Mouse (Mus musculus) kidney, embryonic 15.5 days (tissue): ENCODE results near the gene Dock10. TPM values are rescaled to one million over a fixed set of nuclear protein-coding genes. Genes with fewer than 3 reads are reported as not detected.

Experiments
- ATAC-seq: fragments of 200-750 bp; cut with Nextera tagmentation; replicated peaks from 2 replicates; pipeline ENCODE4 v1.8.0; 2017; ENCODE audit warnings: moderate TSS enrichment; ENCODE audit not compliant: low FRiP score
- H3K27ac ChIP-seq: fragments of 300-500 bp; sonication (generic); 2 replicates; pipeline ENCODE4 v1.5.1; 2015; ENCODE audit warnings: mild to moderate bottlenecking, inconsistent platforms
- H3K27me3 ChIP-seq: fragments of 300-500 bp; sonication (generic); 2 replicates; pipeline ENCODE4 v1.6.1; 2015; ENCODE audit warnings: inconsistent platforms
- H3K36me3 ChIP-seq: fragments of 300-500 bp; sonication (generic); 2 replicates; pipeline ENCODE4 v1.6.1; 2015; ENCODE audit warnings: inconsistent platforms
- H3K4me1 ChIP-seq: fragments of 300-500 bp; sonication (generic); 2 replicates; pipeline ENCODE4 v1.6.1; 2015; ENCODE audit warnings: inconsistent platforms
- H3K4me2 ChIP-seq: fragments of 300-500 bp; sonication (generic); 2 replicates; pipeline ENCODE4 v1.6.1; 2015; ENCODE audit warnings: moderate library complexity, mild to moderate bottlenecking, inconsistent platforms
- H3K4me3 ChIP-seq: fragments of 300-500 bp; sonication (generic); replicated peaks from 2 replicates; pipeline ENCODE4 v1.5.1; 2015; ENCODE audit warnings: mild to moderate bottlenecking, inconsistent platforms
- H3K9ac ChIP-seq: fragments of 300-500 bp; sonication (generic); 2 replicates; pipeline ENCODE4 v1.6.1; 2015; ENCODE audit warnings: mild to moderate bottlenecking, inconsistent platforms
- H3K9me3 ChIP-seq: fragments of 300-500 bp; sonication (generic); replicated peaks from 2 replicates; pipeline ENCODE4 v1.6.1; 2016; ENCODE audit warnings: inconsistent platforms
- WGBS: fragments of 180-500 bp; shearing (Covaris S2); methylation state at CpG from one replicate; pipeline ENCODE4 v1.1.7; 2015; ENCODE audit warnings: mixed read lengths; 5-methylcytosine and 5-hydroxymethylcytosine counted together
- polyA plus RNA-seq: library from polyadenylated mRNA; unstranded; fragments of >200 nt; fragmentation: Nextera tagmentation; extraction: Ambion mirVana; gene quantifications from 2 replicates; pipeline ENCODE4 v1.2.1, GENCODE M21; 2015

The Dock10 gene
- polyA plus RNA-seq, 1 experiment from 2014 or later = 4.6 TPM

- no peak overlapping the region for H3K4me3 ChIP-seq
- no peak overlapping the region for H3K9ac ChIP-seq
- WGBS = 73% methylated on average over 5 of the region's 5 CpGs
- no peaks in the 10 kb centered on the region for H3K4me1 ChIP-seq
- no peak overlapping the region for H3K4me2 ChIP-seq
- no peak overlapping the region for H3K27ac ChIP-seq
- no peaks in the 10 kb centered on the region for H3K9me3 ChIP-seq
- no peaks in the 10 kb centered on the region for H3K36me3 ChIP-seq
- no peaks in the 10 kb centered on the region for H3K27me3 ChIP-seq
- no peak for ATAC-seq
Observed at GRCm38 (mm10) chr1:80483419-80483818, 274.9 kb downstream of the Dock10 start.

DNA sequence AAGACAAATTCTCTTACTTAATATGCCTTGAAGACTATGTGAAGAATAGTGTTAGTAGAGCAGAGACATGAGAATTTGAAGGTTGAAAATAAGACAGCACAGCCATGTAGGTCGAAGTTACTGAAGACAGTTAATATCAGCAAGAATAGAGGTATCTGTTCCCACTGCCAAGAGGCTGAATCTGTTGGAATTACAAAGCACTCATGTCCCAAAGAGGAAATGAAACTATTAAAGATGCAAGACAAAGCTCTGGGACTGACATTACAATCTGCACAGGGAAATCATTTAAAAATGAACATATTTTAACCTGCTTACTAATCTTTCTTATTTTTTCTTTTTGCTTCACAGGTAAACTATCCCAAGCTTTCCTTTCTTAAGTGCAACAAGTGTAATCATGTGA lies 283.4 kb downstream of the Dock10 start:
- no peaks in the 10 kb centered on the region for H3K4me1 ChIP-seq
- WGBS = 61% methylated on average over 1 of the region's 1 CpGs
- no peak overlapping the region for H3K27ac ChIP-seq
- ATAC-seq = no peak
- H3K27me3 ChIP-seq = no peaks in the 10 kb centered on the region
- H3K36me3 ChIP-seq = no peaks in the 10 kb centered on the region
- no peak overlapping the region for H3K4me3 ChIP-seq
- H3K9me3 ChIP-seq = no peaks in the 10 kb centered on the region
- no peak overlapping the region for H3K9ac ChIP-seq
- no peak overlapping the region for H3K4me2 ChIP-seq

DNA sequence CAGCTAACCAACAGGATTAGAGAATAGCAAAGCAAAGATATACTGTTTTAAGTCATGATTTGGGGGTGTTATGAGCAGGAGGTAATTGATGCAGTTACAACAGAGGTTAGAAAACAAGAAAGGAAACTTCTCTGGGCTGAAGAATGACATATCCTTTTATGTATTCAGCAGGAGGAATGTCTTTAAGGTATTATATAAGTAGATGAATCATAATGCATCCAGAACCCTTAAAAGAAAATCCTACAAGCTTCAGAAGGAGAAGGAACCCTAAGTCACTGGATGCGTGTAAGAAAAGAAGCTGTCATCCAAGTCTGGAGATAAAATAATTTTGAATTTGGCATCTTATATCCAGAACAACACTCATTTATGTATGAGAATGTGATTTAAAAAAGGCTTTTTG lies 285.9 kb downstream of the Dock10 start:
- no peak overlapping the region for H3K27ac ChIP-seq
- WGBS = 97% methylated on average over 1 of the region's 1 CpGs
- no peaks in the 10 kb centered on the region for H3K27me3 ChIP-seq
- H3K4me3 ChIP-seq = no peak overlapping the region
- no peak overlapping the region for H3K4me2 ChIP-seq
- H3K9me3 ChIP-seq = no peaks in the 10 kb centered on the region
- no peak overlapping the region for H3K9ac ChIP-seq
- no peaks in the 10 kb centered on the region for H3K36me3 ChIP-seq
- no peaks in the 10 kb centered on the region for H3K4me1 ChIP-seq
- no peak for ATAC-seq

- 89% methylated on average over 6 of the region's 6 CpGs for WGBS
- no peaks in the 10 kb centered on the region for H3K9me3 ChIP-seq
Observed at GRCm38 (mm10) chr1:80461348-80461747, 297.0 kb downstream of the Dock10 start, which contains the start of gene Gm45261. Gene Gm45261, minus strand, starts transcription at chr1:80461448.

DNA sequence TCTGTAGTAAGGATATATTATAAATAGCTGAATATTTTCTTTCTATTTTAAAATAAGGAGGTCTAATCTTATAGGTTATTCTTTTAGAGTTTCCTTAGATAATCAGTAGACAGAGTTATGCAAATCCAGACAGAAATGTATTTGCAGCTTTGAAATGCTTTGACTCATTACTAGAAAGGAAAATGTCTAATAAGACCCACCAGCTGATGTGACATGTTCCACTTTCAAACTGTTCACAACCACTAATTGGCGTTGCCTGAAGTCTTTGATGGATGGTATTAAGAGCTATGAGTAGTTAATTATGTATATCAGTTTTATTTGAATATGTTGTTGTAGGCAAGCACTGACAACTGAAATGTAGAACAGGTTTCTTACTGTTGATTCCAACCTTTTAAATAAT lies 298.4 kb downstream of the Dock10 start:
- no peaks in the 10 kb centered on the region for H3K4me1 ChIP-seq
- no peak for ATAC-seq
- H3K9me3 ChIP-seq = no peaks in the 10 kb centered on the region
- no peaks in the 10 kb centered on the region for H3K27me3 ChIP-seq
- WGBS = 93% methylated on average over 1 of the region's 1 CpGs
- H3K27ac ChIP-seq = no peak overlapping the region
- no peak overlapping the region for H3K9ac ChIP-seq
- H3K4me3 ChIP-seq = no peak overlapping the region
- no peak overlapping the region for H3K4me2 ChIP-seq
- no peaks in the 10 kb centered on the region for H3K36me3 ChIP-seq

More at GRCm38 (mm10) chr1:80461348-80461747, 297.0 kb downstream of the Dock10 start, which contains the start of gene Gm45261:
- H3K27me3 ChIP-seq = no peaks in the 10 kb centered on the region
- no peak within 1 kb of the TSS for H3K9ac ChIP-seq
- H3K36me3 ChIP-seq = no peaks in the 10 kb centered on the region
- ATAC-seq = no peak
- no peaks in the 10 kb centered on the region for H3K4me1 ChIP-seq
- H3K4me2 ChIP-seq = no peak within 1 kb of the TSS
- H3K27ac ChIP-seq = no peak within 1 kb of the TSS
- H3K4me3 ChIP-seq = no peak within 1 kb of the TSS

GRCm38 (mm10) chr1:80459477-80459876 lies 298.9 kb downstream of the Dock10 start:
- Histone ChIP-seq H3K9ac (no peak overlapping the region), H3K36me3 (no peaks in the 10 kb centered on the region), H3K4me2 (no peak overlapping the region), H3K4me3 (no peak overlapping the region), H3K4me1 (no peaks in the 10 kb centered on the region), H3K9me3 (no peaks in the 10 kb centered on the region), H3K27me3 (no peaks in the 10 kb centered on the region), H3K27ac (no peak overlapping the region)
- ATAC-seq = no peak

- WGBS = 88% methylated on average over 2 of the region's 2 CpGs
Observed at GRCm38 (mm10) chr1:80453971-80454370, 304.4 kb downstream of the Dock10 start.

GRCm38 (mm10) chr1:80451914-80452549 lies 306.3 kb downstream of the Dock10 start:
- no peaks in the 10 kb centered on the region for H3K27me3 ChIP-seq
- no peak overlapping the region for H3K4me2 ChIP-seq
- H3K4me1 ChIP-seq = no peaks in the 10 kb centered on the region
- H3K9ac ChIP-seq = no peak overlapping the region
- no peaks in the 10 kb centered on the region for H3K36me3 ChIP-seq
- WGBS = 78% methylated on average over 1 of the region's 1 CpGs
- no peaks in the 10 kb centered on the region for H3K9me3 ChIP-seq
- no peak overlapping the region for H3K4me3 ChIP-seq
- no peak for ATAC-seq
- no peak overlapping the region for H3K27ac ChIP-seq

More at GRCm38 (mm10) chr1:80453971-80454370, 304.4 kb downstream of the Dock10 start:
- ATAC-seq = no peak
- no peak overlapping the region for H3K4me3 ChIP-seq
- H3K4me1 ChIP-seq = no peaks in the 10 kb centered on the region
- H3K36me3 ChIP-seq = no peaks in the 10 kb centered on the region
- H3K4me2 ChIP-seq = no peak overlapping the region
- no peaks in the 10 kb centered on the region for H3K27me3 ChIP-seq
- no peak overlapping the region for H3K9ac ChIP-seq
- no peaks in the 10 kb centered on the region for H3K9me3 ChIP-seq
- H3K27ac ChIP-seq = no peak overlapping the region
